Mouse (Mus musculus) C2C12 (cell line): ENCODE measurements around the gene A630076J17Rik.

ENCODE experiments used
- CEBPB ChIP-seq: IDR thresholded peaks from one replicate; pipeline ENCODE4 v1.6.1; 2011; ENCODE audit warnings: low read depth, mild to moderate bottlenecking, control low read depth, moderate library complexity
- CTCF ChIP-seq: IDR thresholded peaks from one replicate; pipeline ENCODE4 v1.5.1; 2011; ENCODE audit not compliant: control insufficient read depth, insufficient read depth, insufficient read length
- FOSL1 ChIP-seq: IDR thresholded peaks from one replicate; pipeline ENCODE4 v1.8.0; 2011; ENCODE audit warnings: mild to moderate bottlenecking, low read length; ENCODE audit not compliant: poor library complexity, insufficient read depth, severe bottlenecking
- MAX ChIP-seq: IDR thresholded peaks from one replicate; pipeline ENCODE4 v1.6.1; 2011; ENCODE audit warnings: mild to moderate bottlenecking, control low read depth
- MYOD1 ChIP-seq: IDR thresholded peaks from one replicate; pipeline ENCODE4 v1.6.1; 2011; ENCODE audit warnings: low read depth; ENCODE audit not compliant: control insufficient read depth, insufficient read length
- MYOG ChIP-seq: IDR thresholded peaks from one replicate; pipeline ENCODE4 v1.6.1; 2011; ENCODE audit not compliant: control insufficient read depth, insufficient read length; ENCODE audit errors: extremely low read depth
- USF1 ChIP-seq: IDR thresholded peaks from one replicate; pipeline ENCODE4 v1.6.1; 2011; ENCODE audit warnings: low read depth, mild to moderate bottlenecking, control low read depth, moderate library complexity

- TF ChIP-seq CTCF (no peak), MYOD1 (no peak), USF1 (no peak), CEBPB (no peak), MAX (no peak), FOSL1 (no peak), MYOG (no peak)
Observed at GRCm38 (mm10) chr3:107257924-107258323, 27.5 kb downstream of the A630076J17Rik start.
